15 mouse cellular contexts compared by ENCODE assay signal in genomic region chr10:42838736-42839135, GRCm38 (mm10).
"Had no signal": no experiment of that assay in that cellular context is flagged by ENCODE, and none has a peak within 500 bp of the region (broad histone marks: within the 10 kb centered on the region; RNA-seq: fewer than 3 reads in every experiment).

No protein-coding gene starts in this region.

- ATAC-seq: liver, embryonic 12.5 days; midbrain, embryonic 13.5 days had no signal

- H3K4me3 ChIP-seq: kidney, embryonic 15.5 days; left cerebral cortex, adult 2 months; limb, embryonic 15.5 days; liver, embryonic 12.5 days; lung, embryonic 15.5 days; midbrain, embryonic 13.5 days; myocyte; neural tube, embryonic 13.5 days; stomach, embryonic 15.5 days had no signal

- H3K27ac ChIP-seq: kidney, embryonic 15.5 days; left cerebral cortex, adult 2 months; limb, embryonic 15.5 days; liver, embryonic 12.5 days; lung, embryonic 15.5 days; midbrain, embryonic 13.5 days; neural tube, embryonic 13.5 days; stomach, embryonic 15.5 days had no signal

- H3K9me3 ChIP-seq: kidney, embryonic 15.5 days; limb, embryonic 15.5 days; liver, embryonic 12.5 days; lung, embryonic 15.5 days; neural tube, embryonic 13.5 days; stomach, embryonic 15.5 days had no signal

- DNase-seq: kidney, adult 2 months; kidney, postnatal 14 days; lung, postnatal 14 days; right cerebral cortex, postnatal 14 days; thymus, adult 2 months; thymus, postnatal 4 days had no signal

- H3K4me2 ChIP-seq: kidney, embryonic 15.5 days; limb, embryonic 15.5 days; liver, embryonic 12.5 days; lung, embryonic 15.5 days; midbrain, embryonic 13.5 days; neural tube, embryonic 13.5 days; stomach, embryonic 15.5 days had no signal

- H3K27me3 ChIP-seq: kidney, embryonic 15.5 days; limb, embryonic 15.5 days; liver, embryonic 12.5 days; lung, embryonic 15.5 days; midbrain, embryonic 13.5 days; neural tube, embryonic 13.5 days; stomach, embryonic 15.5 days had no signal

- H3K9ac ChIP-seq: kidney, embryonic 15.5 days; limb, embryonic 15.5 days; liver, embryonic 12.5 days; lung, embryonic 15.5 days; midbrain, embryonic 13.5 days; neural tube, embryonic 13.5 days; stomach, embryonic 15.5 days had no signal

- H3K4me1 ChIP-seq: limb, embryonic 15.5 days; liver, embryonic 12.5 days; stomach, embryonic 15.5 days had no signal
